Mouse (Mus musculus) CH12.LX (cell line): ENCODE data around the gene Ldha. TPM values are rescaled to one million over a fixed set of nuclear protein-coding genes. Genes with fewer than 3 reads are reported as not detected.

Source experiments
- DNase-seq: peaks from one replicate; pipeline ENCODE4 v3.0.0-alpha.2; 2013; ENCODE audit errors: extremely low read depth
- H3K27ac ChIP-seq: 2 replicates; pipeline ENCODE4 v1.5.1; 2012; ENCODE audit warnings: low read depth, mild to moderate bottlenecking, control low read depth, moderate library complexity; ENCODE audit not compliant: insufficient read depth
- H3K27me3 ChIP-seq: replicated peaks from 2 replicates; pipeline ENCODE3; 2012; ENCODE audit warnings: inconsistent platforms
- H3K36me3 ChIP-seq, 2 experiments: replicated peaks in 1 of 2; 2 replicates each; pipeline versions ENCODE3 to v1.6.1; 2012; ENCODE audit warnings: inconsistent platforms in 1 of 2, low read length in 1 of 2, mild to moderate bottlenecking in 1 of 2, mixed read lengths in 1 of 2, moderate library complexity in 1 of 2; ENCODE audit not compliant: control insufficient read depth in 1 of 2, insufficient read depth in 1 of 2
- H3K4me1 ChIP-seq, 2 experiments: 2 replicates each; pipeline ENCODE4 v1.6.1; 2012; ENCODE audit warnings: inconsistent platforms in 1 of 2, moderate library complexity in 1 of 2; ENCODE audit not compliant: insufficient read depth in 2 of 2, control insufficient read depth in 1 of 2
- H3K4me2 ChIP-seq: 2 replicates; pipeline ENCODE4 v1.6.1; 2012; ENCODE audit warnings: low read depth, mild to moderate bottlenecking, control low read depth; ENCODE audit not compliant: poor library complexity, insufficient read depth, severe bottlenecking
- H3K4me3 ChIP-seq, 3 experiments: fragments of 150-350 bp in 1 of 3; sonication (generic) in 1 of 3; replicated peaks in 1 of 3; 2 replicates each; pipeline versions ENCODE3 to v1.5.1; 2011 to 2012; ENCODE audit warnings: low read depth in 2 of 3, low read length in 2 of 3, mild to moderate bottlenecking in 2 of 3, moderate library complexity in 2 of 3, control low read depth in 1 of 3, improper control_type of control experiment in 1 of 3, inconsistent platforms in 1 of 3, mixed read lengths in 1 of 3; ENCODE audit not compliant: poor library complexity in 1 of 3
- H3K79me2 ChIP-seq: replicated peaks from 2 replicates; pipeline ENCODE4 v1.6.1; 2012; ENCODE audit warnings: mild to moderate bottlenecking, moderate library complexity; ENCODE audit not compliant: control insufficient read depth, poor library complexity, insufficient read depth, severe bottlenecking; ENCODE audit errors: extremely low read depth
- H3K9ac ChIP-seq: 2 replicates; pipeline ENCODE4 v1.6.1; 2012; ENCODE audit warnings: low read depth, mild to moderate bottlenecking, control low read depth, moderate library complexity; ENCODE audit not compliant: insufficient read depth
- H3K9me3 ChIP-seq: replicated peaks from 2 replicates; pipeline ENCODE3; 2012; ENCODE audit warnings: low read length, inconsistent platforms, mixed read lengths
- BHLHE40 ChIP-seq: IDR thresholded peaks from 2 replicates; pipeline ENCODE4 v1.6.1; 2011; ENCODE audit warnings: mild to moderate bottlenecking, low read depth, low read length, improper control_type of control experiment
- CHD1 ChIP-seq: IDR thresholded peaks from 2 replicates; pipeline ENCODE4 v1.6.1; 2012; ENCODE audit warnings: low read depth, low read length, improper control_type of control experiment, inconsistent platforms
- CTCF ChIP-seq, 2 experiments: IDR thresholded peaks in 1 of 2; conservative IDR thresholded peaks in 1 of 2; 2 replicates each; pipeline ENCODE4 v1.5.1; 2011 to 2012; ENCODE audit warnings: low read depth in 2 of 2, low read length in 2 of 2, improper control_type of control experiment in 1 of 2, inconsistent platforms in 1 of 2, mild to moderate bottlenecking in 1 of 2, moderate library complexity in 1 of 2
- ELF1 ChIP-seq: IDR thresholded peaks from 2 replicates; pipeline ENCODE4 v1.6.1; 2014; ENCODE audit warnings: low read depth, mild to moderate bottlenecking, inconsistent platforms, low read length, improper control_type of control experiment
- EP300 ChIP-seq: IDR thresholded peaks from 2 replicates; pipeline ENCODE4 v1.6.1; 2011; ENCODE audit warnings: low read length, improper control_type of control experiment
- ETS1 ChIP-seq: conservative IDR thresholded peaks from 2 replicates; pipeline ENCODE4 v1.6.1; 2012; ENCODE audit warnings: low read depth, mild to moderate bottlenecking, inconsistent platforms, low read length, improper control_type of control experiment, moderate library complexity
- GABPA ChIP-seq: IDR thresholded peaks from 2 replicates; pipeline ENCODE4 v1.6.1; 2012; ENCODE audit warnings: low read depth, low read length, improper control_type of control experiment, inconsistent platforms; ENCODE audit not compliant: insufficient replicate concordance
- KAT2A ChIP-seq: IDR thresholded peaks from 2 replicates; pipeline ENCODE4 v1.6.1; 2012; ENCODE audit warnings: low read length, improper control_type of control experiment, inconsistent platforms; ENCODE audit not compliant: insufficient replicate concordance
- MAFK ChIP-seq: IDR thresholded peaks from 2 replicates; pipeline ENCODE4 v1.6.1; 2011; ENCODE audit warnings: low read length, improper control_type of control experiment; ENCODE audit not compliant: insufficient replicate concordance
- MAZ ChIP-seq: IDR thresholded peaks from 2 replicates; pipeline ENCODE4 v1.6.1; 2012; ENCODE audit warnings: low read depth, mild to moderate bottlenecking, inconsistent platforms, low read length, improper control_type of control experiment, moderate library complexity
- NELFE ChIP-seq: IDR thresholded peaks from 2 replicates; pipeline ENCODE4 v1.6.1; 2011; ENCODE audit warnings: low read depth, low read length, improper control_type of control experiment
- SMC3 ChIP-seq: IDR thresholded peaks from 2 replicates; pipeline ENCODE4 v1.6.1; 2011; ENCODE audit warnings: low read depth, low read length, improper control_type of control experiment
- TCF12 ChIP-seq: IDR thresholded peaks from 2 replicates; pipeline ENCODE4 v1.6.1; 2014; ENCODE audit warnings: low read depth, mild to moderate bottlenecking, inconsistent platforms, low read length, improper control_type of control experiment
- USF1 ChIP-seq: IDR thresholded peaks from 2 replicates; pipeline ENCODE4 v1.6.1; 2014; ENCODE audit warnings: low read depth, mild to moderate bottlenecking, inconsistent platforms, low read length, improper control_type of control experiment
- ZC3H11A ChIP-seq: IDR thresholded peaks from 2 replicates; pipeline ENCODE4 v1.6.1; 2012; ENCODE audit warnings: low read depth, mild to moderate bottlenecking, inconsistent platforms, low read length, improper control_type of control experiment
- dilution Hi-C: fragments of 300-500 bp; cut with MboI; formaldehyde crosslinking; loops from 2 replicates; pipeline ENCODE4 v1.14.3; 2020; ENCODE audit warnings: low sequenced_read_pairs; ENCODE audit not compliant: extremely low pct_unique_long_range_greater_than_20kb, extremely low pct_ligation_motif_present
- in situ Hi-C: fragments of 300-500 bp; cut with MboI; formaldehyde crosslinking; loops from 3 replicates; pipeline ENCODE4 v1.14.3; 2019; ENCODE audit warnings: low sequenced_read_pairs, low pct_ligation_motif_present, low pct_unique_long_range_greater_than_20kb, mixed read lengths
- polyA plus RNA-seq: library from polyadenylated mRNA; unstranded; fragments of >175 nt; gene quantifications from 2 replicates; pipeline ENCODE4 v1.2.1, GENCODE M21; 2012; ENCODE audit warnings: low read depth; ENCODE audit not compliant: insufficient read length
- total RNA-seq, 2 experiments: library from RNA; depleted of rRNA; stranded (reverse); fragments of 300-350 nt in 1 of 2; fragments of >200 nt in 1 of 2; gene quantifications; 2 replicates each; pipeline ENCODE4 v1.2.3; 2012 to 2014

The Ldha gene
- total and polyA plus RNA-seq, 3 experiments = 970 to 1,555 (median 1,199) TPM

- Histone ChIP-seq H3K36me3 (peaks cover 0 to 5% of the 10 kb centered on the region in 2 experiments), H3K9me3 (no peaks in the 10 kb centered on the region), H3K4me1 (peaks cover 2 to 33% of the 10 kb centered on the region in 2 experiments; a peak in 2 of 4 replicates)
- TF ChIP-seq EP300 = no peak
- no peak for TF ChIP-seq KAT2A
- TF ChIP-seq ETS1 = no peak
- TF ChIP-seq USF1 = no peak
- TF ChIP-seq CHD1 = no peak
- TF ChIP-seq MAZ = no peak
- TF ChIP-seq BHLHE40 = no peak
- no peak for TF ChIP-seq TCF12
- TF ChIP-seq, all 38 proteins: peak for 0
- Histone ChIP-seq H3K4me3 (no peak overlapping the region), H3K27ac (no peak overlapping the region), H3K4me2 (no peak overlapping the region), H3K27me3 (no peaks in the 10 kb centered on the region), H3K79me2 (no peaks in the 10 kb centered on the region), H3K9ac (no peak overlapping the region)
- in situ Hi-C loops = no loop called here
- dilution Hi-C loops = no loop called here
- no peak for DNase-seq
Observed at GRCm38 (mm10) chr7:46833266-46833665, 8.0 kb upstream of the Ldha start.

- dilution Hi-C loops (no loop called here), in situ Hi-C loops (no loop called here)
- no peak overlapping the region for H3K4me3 ChIP-seq
- H3K9me3 ChIP-seq = no peaks in the 10 kb centered on the region
- peaks cover 2 to 38% of the 10 kb centered on the region in 2 experiments; a peak in 2 of 4 replicates for H3K4me1 ChIP-seq
- no peak overlapping the region for H3K27ac ChIP-seq
- no peak overlapping the region for H3K9ac ChIP-seq
- TF ChIP-seq ZC3H11A = no peak
- TF ChIP-seq CTCF (conservative IDR thresholded peaks at IDR 0.05 in 1 of 2, IDR thresholded peaks at IDR 0.05 in 1 of 2; ENCODE audit: low read depth in 2 of 2, low read length in 2 of 2) = no peak
- no peak for TF ChIP-seq ELF1
- TF ChIP-seq GABPA = no peak
- TF ChIP-seq MAFK = no peak
- TF ChIP-seq USF1 = no peak
- no peak for TF ChIP-seq NELFE
- no peak for TF ChIP-seq SMC3
- H3K36me3 ChIP-seq = peaks cover 0 to 3% of the 10 kb centered on the region in 2 experiments
- no peaks in the 10 kb centered on the region for H3K27me3 ChIP-seq
- no peak for DNase-seq
- no peak overlapping the region for H3K4me2 ChIP-seq
- no peaks in the 10 kb centered on the region for H3K79me2 ChIP-seq
Observed at GRCm38 (mm10) chr7:46833670-46834255, 7.5 kb upstream of the Ldha start.
